Mouse (Mus musculus) right cerebral cortex, postnatal 25 days (tissue): ENCODE measurements around the gene Vps18.

Source experiments
- DNase-seq: peaks from one replicate; pipeline ENCODE4 v3.0.0; 2022

The Vps18 gene

DNA sequence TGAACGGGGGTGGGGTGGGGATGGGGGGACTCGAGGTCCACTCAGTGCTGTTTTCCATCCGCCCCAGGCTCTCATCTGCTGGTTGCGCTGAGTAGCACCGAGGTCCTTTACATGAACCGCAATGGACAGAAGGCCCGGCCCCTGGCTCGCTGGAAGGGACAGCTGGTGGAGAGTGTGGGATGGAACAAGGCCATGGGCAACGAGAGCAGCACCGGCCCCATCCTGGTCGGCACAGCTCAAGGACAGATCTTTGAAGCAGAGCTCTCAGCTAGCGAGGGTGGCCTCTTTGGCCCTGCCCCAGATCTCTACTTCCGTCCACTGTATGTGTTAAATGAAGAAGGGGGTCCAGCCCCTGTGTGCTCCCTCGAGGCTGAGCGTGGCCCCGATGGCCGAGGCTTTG, 4.3 kb downstream of the Vps18 start:
- no peak for DNase-seq

DNA sequence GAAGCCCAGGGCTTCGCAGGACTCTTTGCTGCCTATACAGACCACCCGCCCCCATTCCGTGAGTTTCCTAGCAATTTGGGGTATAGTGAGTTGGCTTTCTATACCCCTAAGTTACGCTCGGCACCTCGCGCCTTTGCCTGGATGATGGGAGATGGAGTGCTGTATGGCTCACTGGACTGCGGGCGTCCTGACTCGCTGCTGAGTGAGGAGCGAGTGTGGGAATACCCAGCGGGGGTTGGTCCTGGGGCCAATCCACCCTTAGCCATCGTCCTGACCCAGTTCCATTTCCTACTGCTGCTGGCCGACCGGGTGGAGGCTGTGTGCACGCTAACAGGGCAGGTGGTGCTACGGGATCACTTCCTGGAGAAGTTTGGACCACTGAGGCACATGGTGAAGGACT, 4.8 kb downstream of the Vps18 start:
- no peak for DNase-seq

DNA sequence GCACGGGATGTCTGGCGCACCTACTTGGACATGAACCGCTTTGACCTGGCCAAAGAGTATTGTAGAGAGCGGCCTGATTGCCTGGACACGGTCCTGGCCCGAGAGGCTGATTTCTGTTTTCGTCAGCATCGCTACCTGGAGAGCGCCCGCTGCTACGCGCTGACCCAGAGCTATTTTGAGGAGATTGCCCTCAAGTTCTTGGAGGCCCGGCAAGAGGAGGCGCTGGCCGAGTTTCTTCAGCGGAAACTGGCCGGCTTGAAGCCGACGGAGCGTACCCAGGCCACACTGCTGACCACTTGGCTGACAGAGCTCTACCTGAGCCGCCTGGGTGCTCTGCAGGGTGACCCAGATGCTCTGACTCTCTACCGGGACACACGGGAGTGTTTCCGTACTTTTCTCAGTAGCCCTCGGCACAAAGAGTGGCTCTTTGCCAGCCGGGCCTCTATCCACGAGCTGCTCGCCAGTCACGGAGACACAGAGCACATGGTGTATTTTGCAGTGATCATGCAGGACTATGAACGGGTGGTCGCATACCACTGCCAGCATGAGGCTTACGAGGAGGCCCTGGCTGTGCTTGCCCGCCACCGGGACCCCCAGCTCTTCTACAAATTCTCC, 5.3 kb downstream of the Vps18 start:
- no peak for DNase-seq

DNA sequence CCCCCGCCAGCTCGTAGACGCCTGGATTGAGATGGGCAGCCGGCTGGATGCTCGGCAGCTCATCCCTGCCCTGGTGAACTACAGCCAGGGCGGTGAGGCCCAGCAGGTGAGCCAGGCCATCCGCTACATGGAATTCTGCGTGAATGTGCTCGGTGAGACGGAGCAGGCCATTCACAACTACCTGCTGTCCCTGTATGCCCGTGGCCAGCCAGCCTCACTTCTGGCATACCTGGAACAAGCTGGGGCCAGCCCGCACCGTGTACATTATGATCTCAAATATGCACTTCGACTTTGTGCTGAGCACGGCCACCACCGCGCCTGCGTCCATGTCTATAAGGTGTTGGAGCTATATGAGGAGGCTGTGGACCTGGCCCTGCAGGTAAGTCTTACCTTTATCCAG, 5.9 kb downstream of the Vps18 start:
- no peak for DNase-seq

DNA sequence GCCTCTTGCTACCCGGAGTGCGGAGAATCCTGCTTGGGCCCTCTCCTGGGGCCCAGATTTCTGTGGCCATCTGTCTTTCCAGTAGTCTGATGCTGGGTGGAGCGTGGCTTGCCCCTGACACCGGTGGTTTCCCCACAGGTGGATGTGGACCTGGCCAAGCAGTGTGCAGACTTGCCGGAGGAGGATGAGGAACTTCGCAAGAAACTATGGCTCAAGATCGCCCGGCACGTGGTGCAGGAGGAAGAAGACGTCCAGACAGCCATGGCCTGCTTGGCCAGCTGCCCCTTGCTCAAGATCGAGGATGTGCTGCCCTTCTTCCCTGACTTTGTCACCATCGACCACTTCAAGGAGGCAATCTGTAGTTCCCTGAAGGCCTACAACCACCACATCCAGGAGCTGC, 8.2 kb downstream of the Vps18 start:
- DNase-seq: no peak

DNA sequence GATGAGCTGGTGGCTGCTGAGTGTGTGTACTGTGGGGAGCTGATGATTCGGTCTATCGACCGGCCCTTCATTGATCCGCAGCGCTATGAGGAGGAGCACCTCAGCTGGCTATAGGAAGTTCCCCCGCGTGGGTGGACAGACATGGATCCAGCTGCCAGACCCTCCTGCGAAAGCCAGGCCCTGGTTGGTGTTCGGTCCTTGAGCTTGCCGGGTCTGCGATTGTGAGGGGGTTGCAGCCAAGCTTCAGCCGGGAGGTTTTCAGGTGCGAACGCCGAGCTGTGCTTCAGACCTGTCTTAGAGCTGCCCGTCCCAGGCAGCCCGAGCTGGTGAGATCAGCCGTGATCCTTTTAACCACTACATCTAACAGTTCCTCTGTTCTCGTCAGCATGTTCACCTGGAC, 9.0 kb downstream of the Vps18 start:
- DNase-seq: no peak

DNA sequence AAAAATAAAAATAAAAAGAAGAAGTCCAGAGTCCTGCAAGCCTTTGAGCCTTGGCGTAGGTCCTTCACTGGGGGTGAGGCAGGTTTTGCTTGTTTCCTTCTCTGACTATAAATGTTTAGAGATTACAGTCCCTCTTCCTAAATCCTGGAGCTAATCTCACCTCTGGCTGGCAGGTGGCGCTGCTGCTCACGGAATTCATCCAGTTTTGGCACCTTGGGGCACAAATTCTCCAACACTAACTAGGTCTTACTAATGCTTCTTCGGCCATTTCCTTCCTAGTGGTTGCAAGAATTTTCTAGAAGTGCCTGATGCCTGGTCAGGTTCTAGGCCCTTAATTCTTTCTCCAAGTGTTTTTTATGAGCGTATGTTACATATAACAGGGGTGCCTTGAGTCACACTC, 9.8 kb downstream of the Vps18 start:
- peak; percentile 38 for DNase-seq

DNA sequence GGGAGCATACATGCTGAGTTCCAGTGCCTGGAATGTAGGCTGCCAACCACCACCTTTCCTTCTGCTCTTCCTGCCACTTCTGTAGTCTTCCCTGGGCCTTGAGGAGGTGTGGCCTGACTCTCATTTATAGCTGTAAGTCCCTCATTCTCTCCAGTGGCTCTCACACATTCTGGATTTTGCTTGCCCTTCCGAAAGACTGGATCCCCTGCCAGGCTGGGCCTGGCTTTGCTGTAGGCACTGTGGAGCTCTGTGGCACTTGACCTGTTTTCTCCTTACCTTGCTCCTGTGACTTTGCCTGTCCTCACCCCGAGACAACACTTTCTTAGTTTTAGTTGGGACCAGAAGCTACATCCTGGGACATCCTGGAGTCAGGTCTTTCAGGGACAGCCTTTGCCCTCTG, 10.3 kb downstream of the Vps18 start:
- DNase-seq: no peak

DNA sequence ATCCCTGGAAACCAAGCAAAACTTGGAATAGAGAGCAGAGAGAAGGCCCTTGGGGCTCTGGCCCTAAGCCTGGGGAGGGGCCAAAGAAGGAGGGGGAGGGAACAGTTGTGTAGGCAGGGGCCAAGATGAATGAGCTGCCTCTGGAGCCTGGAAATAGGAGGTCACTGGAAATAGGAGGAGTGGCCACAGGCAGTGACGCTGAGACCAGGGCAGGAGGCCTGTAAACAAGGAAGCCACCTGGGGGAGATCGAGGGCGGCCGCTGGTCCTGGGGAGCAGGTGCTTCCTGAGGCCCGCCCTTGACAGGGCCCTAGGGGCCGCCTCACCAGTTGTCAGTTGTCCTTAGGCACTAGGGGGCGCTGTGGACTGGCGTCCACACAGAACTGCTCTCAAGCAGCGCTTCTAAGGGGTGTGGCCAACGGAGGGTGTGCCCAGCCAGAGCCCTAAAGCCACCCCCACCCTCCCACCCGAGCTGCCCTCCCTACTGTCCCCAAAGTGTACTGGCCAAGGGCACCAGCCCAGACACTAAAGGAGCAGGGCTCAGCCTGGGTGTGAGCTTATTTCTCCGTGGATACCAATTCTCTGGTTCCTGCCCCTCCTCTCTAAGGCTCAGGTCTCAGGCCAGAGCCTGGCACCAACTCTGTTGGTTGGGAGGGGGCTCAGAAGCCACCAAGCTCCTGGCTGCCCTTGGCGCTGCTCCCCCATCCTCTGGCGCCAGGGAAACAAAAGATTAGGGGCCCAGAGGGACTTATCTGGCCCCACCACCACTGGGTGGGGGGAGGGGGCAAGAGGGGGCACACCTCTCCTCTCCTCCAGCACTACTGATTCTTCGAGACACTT, 11.7 kb downstream of the Vps18 start:
- no peak for DNase-seq

DNA sequence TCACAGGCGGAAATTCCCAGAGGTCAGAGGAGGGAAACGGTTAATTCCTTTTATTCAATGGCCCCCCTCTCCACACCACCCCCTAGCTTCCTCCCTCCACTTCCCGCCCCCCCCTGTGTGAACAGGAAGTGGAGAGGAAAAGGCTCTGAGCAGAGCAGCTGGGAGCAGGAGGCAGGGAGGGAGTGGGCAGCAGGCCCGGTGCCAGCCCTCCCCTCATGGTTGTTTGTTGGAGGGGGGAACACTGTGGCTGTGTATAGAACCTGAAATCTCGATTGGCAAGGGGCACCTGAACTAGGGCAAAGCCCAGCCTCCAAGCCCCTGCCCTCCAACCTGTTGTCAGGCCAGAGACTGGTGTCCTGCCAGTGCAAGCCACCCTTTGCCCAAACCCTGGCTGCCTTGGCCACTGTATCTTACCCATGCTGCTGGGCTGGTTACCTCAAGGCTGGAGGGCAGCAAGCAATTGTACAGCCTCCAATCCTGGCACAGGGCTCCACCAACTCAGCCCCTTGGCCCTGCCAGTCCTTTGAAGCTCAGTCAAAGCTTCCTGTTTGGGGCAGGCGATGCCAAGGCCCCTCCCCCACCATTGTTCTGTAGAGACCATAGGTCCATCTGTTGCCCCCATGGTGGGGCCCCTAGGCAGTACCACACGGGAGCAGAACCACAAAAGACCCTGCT, 12.4 kb downstream of the Vps18 start:
- no peak for DNase-seq

DNA sequence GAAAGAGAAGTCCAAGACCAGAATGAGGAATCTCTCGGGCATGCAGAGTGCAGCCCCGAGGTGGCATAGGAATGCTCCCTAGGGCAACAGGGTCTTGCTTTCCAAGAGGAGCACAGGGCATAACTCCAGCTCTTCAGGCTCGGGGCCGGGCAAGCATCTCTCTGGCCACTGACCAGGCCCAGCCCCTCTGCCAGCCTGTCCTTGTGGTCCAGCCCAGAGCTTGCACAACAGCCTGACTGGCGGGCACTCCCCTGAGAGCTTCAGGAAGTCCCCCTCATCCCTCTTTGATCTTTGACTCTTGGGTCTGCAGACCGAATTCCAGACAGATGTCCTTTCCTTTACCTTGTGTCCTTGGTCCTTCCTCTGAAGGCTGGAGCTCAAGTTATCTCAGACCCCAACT, 14.3 kb downstream of the Vps18 start:
- DNase-seq: no peak

DNA sequence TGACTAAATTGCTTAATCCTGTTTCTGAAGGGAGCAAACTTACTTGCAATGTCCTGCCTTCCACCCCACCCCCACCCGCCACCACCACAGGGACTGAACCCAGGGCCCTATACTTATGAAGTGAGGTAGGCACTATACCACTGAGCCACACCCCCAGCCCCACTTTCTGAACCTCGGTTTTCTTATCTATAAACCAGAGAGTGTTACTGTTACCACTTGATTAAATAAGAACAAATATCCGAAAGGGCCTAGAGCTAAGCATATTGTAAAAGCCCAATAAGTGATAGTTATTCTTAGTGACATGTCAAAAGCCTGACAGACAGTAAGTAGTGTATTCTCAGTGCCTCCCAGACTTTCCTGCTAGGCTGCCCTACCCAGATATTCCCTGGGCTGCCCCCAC, 15.9 kb downstream of the Vps18 start:
- no peak for DNase-seq

DNA sequence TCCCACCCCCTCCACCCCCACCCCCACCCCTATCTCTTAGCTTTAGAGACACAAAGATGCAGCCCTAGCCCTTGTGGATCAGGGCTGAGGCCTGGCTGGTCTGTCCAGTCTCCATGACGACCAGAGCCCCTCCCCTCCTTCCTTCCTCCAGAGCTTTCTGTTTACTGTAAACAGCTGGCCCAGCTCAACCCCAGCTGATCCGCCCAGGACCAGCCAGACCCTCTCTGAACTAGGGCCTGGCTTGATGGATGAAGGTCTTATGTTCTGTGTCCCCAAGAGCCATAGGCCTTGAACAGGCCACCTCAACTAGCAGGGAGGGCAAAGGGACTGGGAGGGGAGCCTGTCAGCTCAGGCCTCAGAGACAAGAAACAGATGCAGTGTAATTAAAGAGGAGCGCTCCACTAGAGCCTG, 16.3 kb downstream of the Vps18 start:
- no peak for DNase-seq

DNA sequence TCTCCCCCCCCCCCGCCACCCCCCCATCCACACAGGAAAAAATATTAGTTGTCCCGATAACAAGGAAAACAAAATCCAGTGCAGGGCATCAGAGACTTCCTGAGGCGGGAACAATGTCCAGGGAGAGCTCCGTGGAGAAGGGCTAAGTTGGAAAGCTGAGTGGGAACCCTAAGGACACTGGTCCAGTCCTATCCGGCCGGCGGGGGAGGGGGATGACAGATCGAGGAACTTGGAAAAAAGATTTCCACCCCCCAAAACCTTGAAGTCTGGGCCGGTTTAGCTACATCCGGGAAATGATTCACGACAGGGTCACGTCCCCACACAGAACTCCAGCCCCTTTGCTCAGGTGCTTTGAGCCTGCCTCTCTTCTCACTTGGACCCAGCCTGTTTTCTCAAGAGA, 23.0 kb downstream of the Vps18 start:
- DNase-seq: no peak

DNA sequence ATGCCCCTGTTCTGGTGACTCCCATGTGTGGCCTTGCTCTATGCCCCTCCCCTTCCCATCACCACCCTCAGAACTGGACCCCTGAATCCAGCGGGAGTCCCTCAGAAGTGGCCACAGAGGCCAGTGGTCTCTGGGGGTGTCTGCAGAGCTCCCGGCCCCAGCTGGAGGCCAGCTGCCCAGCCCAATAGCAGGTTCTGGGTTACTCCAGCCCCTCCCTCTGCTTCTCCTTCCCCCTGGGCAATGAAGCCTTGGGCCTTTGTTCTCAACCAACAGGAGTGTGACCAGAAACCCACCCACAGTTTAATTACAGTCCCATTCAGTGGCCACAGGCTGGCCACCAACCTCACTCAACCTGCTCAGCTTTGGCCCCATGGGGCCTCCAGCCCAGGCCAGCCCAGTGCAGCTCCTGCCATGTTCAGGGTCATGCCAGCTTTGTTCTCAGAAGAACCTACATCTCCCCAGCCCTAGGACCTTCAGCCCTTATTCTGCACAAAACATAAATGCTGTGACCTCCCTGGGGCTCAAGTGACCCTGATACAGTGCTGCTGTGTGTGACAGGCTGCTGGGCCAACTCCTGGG, 23.9 kb downstream of the Vps18 start:
- DNase-seq: no peak

DNA sequence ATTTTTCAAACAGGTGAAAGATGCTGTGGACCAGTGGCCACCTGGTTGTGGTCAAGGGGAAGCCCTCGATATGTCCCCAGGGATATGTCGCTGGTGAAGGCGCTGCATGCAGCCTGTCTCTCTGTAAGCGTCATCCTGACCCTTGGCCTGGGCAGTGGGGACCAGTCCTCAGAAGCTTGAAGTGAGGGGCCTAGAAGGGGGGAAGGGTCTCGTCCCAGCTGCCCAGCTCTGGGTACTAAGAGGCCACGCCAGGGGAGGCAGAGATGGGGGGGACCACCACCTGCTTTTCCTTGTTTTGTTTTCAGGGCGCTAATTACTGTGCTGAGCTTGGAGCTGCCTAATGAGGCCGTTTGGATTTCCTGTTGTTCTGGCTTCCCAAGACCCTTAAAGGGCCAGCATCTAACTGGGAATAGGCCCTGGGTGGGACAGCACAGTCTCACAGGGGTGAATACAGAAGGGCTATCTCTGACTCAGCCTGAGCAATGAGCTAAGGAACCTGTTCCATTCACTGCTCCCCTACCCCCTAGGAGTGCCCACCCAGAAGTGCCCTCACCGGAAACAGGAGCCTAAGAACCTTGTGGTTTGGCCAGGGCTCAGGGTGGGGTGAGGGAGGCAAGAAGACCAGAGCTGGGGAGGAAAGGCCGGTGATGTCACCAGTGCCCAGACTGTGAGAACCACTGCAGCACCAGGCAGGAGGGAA, 25.4 kb downstream of the Vps18 start:
- DNase-seq: no peak

DNA sequence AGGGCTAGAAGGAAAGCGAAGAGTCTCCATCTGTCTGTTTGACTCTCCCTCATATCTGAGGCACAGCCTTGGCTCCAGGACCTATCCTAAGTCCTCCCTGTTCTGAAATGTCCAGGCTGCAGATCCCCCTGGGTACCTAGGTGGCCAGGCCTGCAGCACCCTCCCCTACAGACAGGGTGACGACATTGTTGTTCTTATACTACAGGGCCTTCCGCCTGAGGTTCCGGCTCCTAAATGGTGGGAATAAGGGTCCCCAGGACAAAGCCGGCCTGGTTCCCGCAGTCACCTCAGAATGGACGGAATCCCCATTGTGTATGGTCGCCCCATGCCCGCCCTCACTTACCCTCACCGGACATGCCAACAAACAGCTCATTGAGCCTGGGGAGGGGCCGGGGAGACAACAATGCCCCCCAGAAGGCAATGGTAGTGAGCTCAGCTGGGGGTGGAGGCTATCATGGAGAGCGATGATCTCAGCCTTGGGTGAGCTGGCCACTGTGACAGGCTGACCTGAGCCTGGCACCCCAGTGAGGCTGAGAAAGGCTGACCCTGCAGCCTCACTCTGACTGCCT, 26.3 kb downstream of the Vps18 start:
- DNase-seq: no peak

DNA sequence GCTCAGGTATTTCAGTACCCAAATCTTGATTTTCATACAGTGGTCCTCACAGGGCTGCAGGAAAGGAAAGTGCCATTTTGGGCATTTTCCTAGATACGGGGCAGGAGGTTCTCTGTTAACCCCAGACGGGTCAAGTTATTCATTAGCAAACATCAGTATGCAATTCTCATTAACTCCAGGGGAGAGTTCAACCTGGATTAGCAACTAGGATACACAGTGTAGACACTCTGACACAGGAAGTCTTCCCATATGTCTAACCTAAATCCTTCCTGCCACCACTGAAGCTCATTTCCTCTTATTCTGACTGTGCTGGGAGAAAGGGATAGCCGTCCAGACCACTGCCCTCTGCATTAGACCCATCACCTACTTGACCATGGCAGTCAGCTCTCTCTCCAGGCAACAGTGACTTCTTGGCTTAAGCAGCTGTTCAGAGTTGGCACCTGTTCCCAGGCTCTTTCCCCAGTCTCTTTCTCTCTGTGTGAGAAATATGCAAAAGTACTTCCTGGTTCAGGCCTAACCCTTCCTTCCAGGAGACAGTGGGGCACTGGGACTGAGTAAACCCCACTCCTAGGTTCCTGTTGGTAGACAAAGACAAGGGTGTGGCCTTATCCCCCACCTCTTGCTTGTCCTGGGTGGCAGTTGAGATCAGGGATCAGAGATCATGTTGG, 29.6 kb downstream of the Vps18 start:
- no peak for DNase-seq

DNA sequence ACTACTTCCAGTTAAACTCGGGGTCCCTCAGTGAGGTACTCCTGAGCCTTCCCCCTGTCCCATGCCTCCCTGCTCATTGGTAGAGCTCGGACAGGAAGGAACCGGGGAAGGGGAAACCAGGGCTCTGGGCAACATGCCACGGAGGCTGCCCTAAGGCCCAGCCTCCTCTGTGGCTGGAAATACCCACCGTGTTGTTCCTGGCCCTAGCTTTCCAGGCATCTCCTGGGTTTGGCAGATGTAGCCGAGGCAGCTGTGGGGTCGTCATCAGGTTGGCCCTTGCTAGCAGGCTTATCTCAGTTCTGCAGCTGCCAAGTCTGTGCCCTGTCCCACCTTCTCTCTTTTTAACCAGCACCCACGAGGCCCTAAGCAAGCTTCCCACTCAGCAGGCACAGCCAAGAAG, 32.0 kb downstream of the Vps18 start:
- DNase-seq: no peak

DNA sequence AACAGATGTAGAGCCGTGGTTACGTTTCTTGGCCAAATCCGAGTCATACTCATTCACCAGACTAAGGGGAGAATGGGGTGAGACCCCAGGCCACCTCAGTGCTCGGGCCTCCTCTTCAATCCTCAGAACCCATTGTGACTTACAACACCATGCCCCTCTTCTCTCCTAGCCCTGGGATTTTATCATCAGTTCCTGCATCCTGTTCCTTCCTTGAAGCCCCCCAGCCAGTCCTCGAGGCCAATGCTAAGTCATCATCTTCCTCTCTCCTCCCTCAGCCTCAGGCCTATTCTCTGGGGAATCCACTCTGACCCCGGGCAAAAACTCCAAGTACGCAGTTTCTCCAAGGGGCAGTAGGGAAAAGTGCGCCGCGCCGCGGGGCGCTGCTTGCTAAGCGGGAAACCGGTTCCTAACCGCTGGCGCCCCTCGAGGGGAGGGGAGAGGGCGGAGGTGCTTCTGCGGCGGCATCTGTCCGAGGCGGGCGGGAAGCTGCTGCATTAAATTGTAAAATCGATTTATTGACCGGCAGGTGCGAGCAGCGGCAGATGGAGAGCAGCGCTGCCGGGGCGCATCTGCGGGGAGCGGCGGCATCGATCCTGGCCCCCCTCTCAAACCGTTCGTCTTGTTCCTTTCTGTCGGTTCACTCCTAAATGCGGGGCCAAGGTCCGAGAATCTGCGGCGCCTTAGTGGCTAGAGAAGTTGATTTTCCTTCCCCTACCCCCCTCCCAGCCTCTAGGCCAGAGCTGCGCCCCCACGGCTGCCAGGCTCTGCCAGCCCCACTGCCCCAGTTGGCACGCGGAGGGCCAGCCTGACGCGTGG, 33.4 kb downstream of the Vps18 start:
- DNase-seq: no peak

DNA sequence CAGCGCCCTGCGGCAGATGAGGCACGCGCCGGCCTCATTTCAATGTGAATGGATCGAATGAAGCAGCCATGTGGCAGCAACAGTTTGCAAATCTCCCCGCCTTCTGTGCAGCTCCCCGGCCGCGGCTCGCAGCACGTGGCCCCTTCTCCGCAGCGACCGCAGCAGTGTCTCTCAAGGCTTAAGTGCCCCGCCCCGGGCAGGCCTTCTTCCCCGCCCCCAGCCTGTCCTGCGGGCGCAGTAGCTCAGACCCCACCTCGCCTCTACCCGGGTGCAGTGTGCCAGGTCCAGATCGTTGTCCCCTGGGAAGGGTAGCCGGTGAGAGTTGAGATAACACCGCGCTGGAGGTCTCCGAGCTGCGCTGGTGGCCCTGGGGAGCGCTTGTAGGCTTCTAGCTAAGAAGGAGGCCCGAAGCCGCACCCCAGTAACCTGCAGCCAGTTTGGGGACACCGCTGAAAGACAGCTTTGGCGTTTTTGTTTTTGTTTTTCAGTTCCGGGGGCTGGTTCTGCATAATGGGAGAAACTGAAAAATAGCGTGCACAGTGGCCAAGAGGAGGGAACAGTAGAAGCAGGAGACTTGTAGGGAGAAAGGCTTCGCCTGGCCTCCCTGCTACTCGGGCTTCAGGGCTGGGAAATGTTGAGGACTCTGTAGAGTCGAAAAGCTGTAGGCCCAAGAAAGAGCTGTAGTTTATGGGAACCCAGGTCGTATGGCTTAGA, 34.2 kb downstream of the Vps18 start:
- DNase-seq: peak; percentile 48
